Mouse (Mus musculus): Measurements from ENCODE around the gene Sel1l2. TPM values are rescaled to one million over a fixed set of nuclear protein-coding genes. Genes with fewer than 3 reads are reported as not detected.
A peak's percentile ranks its signal among the peaks of the same experiment; 100 is the strongest.

Gene Sel1l2
- not detected in 2 replicates for polyA plus RNA-seq (2015; fragmentation: Nextera tagmentation; extraction: Ambion mirVana)

GRCm38 (mm10) chr2:140389525-140389924 is at the start of gene Sel1l2:
Gene Sel1l2 (minus strand): TSS chr2:140389706.
- Histone ChIP-seq H3K36me3 (replicated peaks) (no peaks in the 10 kb centered on the region), H3K9ac (no peak within 1 kb of the TSS), H3K27ac (no peak within 1 kb of the TSS), H3K4me2 (no peak within 1 kb of the TSS), H3K4me3 (no peak within 1 kb of the TSS), H3K9me3 (no peaks in the 10 kb centered on the region), H3K4me1 (no peaks in the 10 kb centered on the region), H3K27me3 (replicated peaks) (no peaks in the 10 kb centered on the region)
- WGBS, result 27% methylated on average over 4 of the region's 4 CpGs
- no peak for ATAC-seq (replicated peaks)

- H3K9ac ChIP-seq, result no peak overlapping the region
- no peak for ATAC-seq (replicated peaks)
- H3K4me2 ChIP-seq, result no peak overlapping the region
- whole genome bisulfite sequencing, result 83% methylated on average over 4 of the region's 4 CpGs
- no peaks in the 10 kb centered on the region for H3K27me3 ChIP-seq (replicated peaks)
- H3K36me3 ChIP-seq (replicated peaks), result no peaks in the 10 kb centered on the region
- H3K4me1 ChIP-seq, result no peaks in the 10 kb centered on the region
- H3K9me3 ChIP-seq, result no peaks in the 10 kb centered on the region
- H3K4me3 ChIP-seq, result no peak overlapping the region
- no peak overlapping the region for H3K27ac ChIP-seq
Measured at GRCm38 (mm10) chr2:140439081-140439480, 49.6 kb upstream of the Sel1l2 start.

GRCm38 (mm10) chr2:140427283-140427682 is 37.8 kb upstream of the Sel1l2 start:
- H3K36me3 ChIP-seq (replicated peaks), result no peaks in the 10 kb centered on the region
- peak; percentile 52 for ATAC-seq (replicated peaks)
- no peaks in the 10 kb centered on the region for H3K4me1 ChIP-seq
- H3K4me2 ChIP-seq, result no peak overlapping the region
- H3K9ac ChIP-seq, result no peak overlapping the region
- no peaks in the 10 kb centered on the region for H3K27me3 ChIP-seq (replicated peaks)
- no peak overlapping the region for H3K27ac ChIP-seq
- no peak overlapping the region for H3K4me3 ChIP-seq
- 21% methylated on average over 4 of the region's 4 CpGs for WGBS
- no peaks in the 10 kb centered on the region for H3K9me3 ChIP-seq

GRCm38 (mm10) chr2:140425844-140426243 is 36.3 kb upstream of the Sel1l2 start:
- Histone ChIP-seq H3K4me3 (no peak overlapping the region), H3K27ac (no peak overlapping the region), H3K36me3 (replicated peaks) (no peaks in the 10 kb centered on the region), H3K4me1 (no peaks in the 10 kb centered on the region), H3K4me2 (no peak overlapping the region), H3K9ac (no peak overlapping the region), H3K9me3 (no peaks in the 10 kb centered on the region), H3K27me3 (replicated peaks) (no peaks in the 10 kb centered on the region)
- no peak for ATAC-seq (replicated peaks)

GRCm38 (mm10) chr2:140395744-140396231 is 6.3 kb upstream of the Sel1l2 start:
- H3K9ac ChIP-seq, result peak overlapping the region; percentile 71
- peak overlapping the region; percentile 83 for H3K27ac ChIP-seq
- H3K4me1 ChIP-seq, result peaks cover 11% of the 10 kb centered on the region
- peak; percentile 81 for ATAC-seq (replicated peaks)
- under 1% methylated on average over 40 of the region's 58 CpGs for WGBS
- peak overlapping the region; percentile 79 for H3K4me3 ChIP-seq
- no peaks in the 10 kb centered on the region for H3K36me3 ChIP-seq (replicated peaks)
- H3K27me3 ChIP-seq (replicated peaks), result no peaks in the 10 kb centered on the region
- peak overlapping the region; percentile 81 for H3K4me2 ChIP-seq
- H3K9me3 ChIP-seq, result no peaks in the 10 kb centered on the region

GRCm38 (mm10) chr2:140395179-140395578 is 5.7 kb upstream of the Sel1l2 start, which contains the start of gene Macrod2:
Gene Macrod2 (plus strand): TSS chr2:140395309.
- peak within 1 kb of the TSS; percentile 83 for H3K27ac ChIP-seq
- peak; percentile 99 for ATAC-seq (replicated peaks)
- no peaks in the 10 kb centered on the region for H3K9me3 ChIP-seq
- H3K4me3 ChIP-seq, result peak within 1 kb of the TSS; percentile 79
- H3K4me2 ChIP-seq, result peak within 1 kb of the TSS; percentile 81
- H3K4me1 ChIP-seq, result peaks cover 11% of the 10 kb centered on the region
- H3K27me3 ChIP-seq (replicated peaks), result no peaks in the 10 kb centered on the region
- no peaks in the 10 kb centered on the region for H3K36me3 ChIP-seq (replicated peaks)
- WGBS, result under 1% methylated on average over 47 of the region's 47 CpGs
- peak within 1 kb of the TSS; percentile 71 for H3K9ac ChIP-seq

- H3K4me3 ChIP-seq, result no peak overlapping the region
- H3K4me1 ChIP-seq, result no peaks in the 10 kb centered on the region
- WGBS, result 84% methylated on average over 1 of the region's 1 CpGs
- no peaks in the 10 kb centered on the region for H3K27me3 ChIP-seq (replicated peaks)
- no peaks in the 10 kb centered on the region for H3K36me3 ChIP-seq (replicated peaks)
- H3K9ac ChIP-seq, result no peak overlapping the region
- H3K4me2 ChIP-seq, result no peak overlapping the region
- ATAC-seq (replicated peaks), result no peak
- H3K9me3 ChIP-seq, result no peaks in the 10 kb centered on the region
- no peak overlapping the region for H3K27ac ChIP-seq
Measured at GRCm38 (mm10) chr2:140364804-140365203, 24.7 kb downstream of the Sel1l2 start.

GRCm38 (mm10) chr2:140359905-140360304 is 29.6 kb downstream of the Sel1l2 start:
- Histone ChIP-seq H3K27ac (no peak overlapping the region), H3K4me2 (no peak overlapping the region), H3K4me3 (no peak overlapping the region), H3K9me3 (no peaks in the 10 kb centered on the region), H3K36me3 (replicated peaks) (no peaks in the 10 kb centered on the region), H3K27me3 (replicated peaks) (no peaks in the 10 kb centered on the region), H3K9ac (no peak overlapping the region), H3K4me1 (no peaks in the 10 kb centered on the region)
- ATAC-seq (replicated peaks), result no peak
- WGBS, result 68% methylated on average over 2 of the region's 2 CpGs

- ATAC-seq (replicated peaks), result no peak
- H3K4me3 ChIP-seq, result no peak overlapping the region
- 89% methylated on average over 7 of the region's 7 CpGs for WGBS
- no peak overlapping the region for H3K4me2 ChIP-seq
- H3K27me3 ChIP-seq (replicated peaks), result no peaks in the 10 kb centered on the region
- no peak overlapping the region for H3K27ac ChIP-seq
- no peaks in the 10 kb centered on the region for H3K9me3 ChIP-seq
- no peaks in the 10 kb centered on the region for H3K4me1 ChIP-seq
- no peaks in the 10 kb centered on the region for H3K36me3 ChIP-seq (replicated peaks)
- H3K9ac ChIP-seq, result no peak overlapping the region
Measured at GRCm38 (mm10) chr2:140342394-140342793, 47.1 kb downstream of the Sel1l2 start.

- Histone ChIP-seq H3K4me2 (no peak overlapping the region), H3K36me3 (replicated peaks) (no peaks in the 10 kb centered on the region), H3K9me3 (no peaks in the 10 kb centered on the region), H3K4me1 (no peaks in the 10 kb centered on the region), H3K27ac (no peak overlapping the region), H3K27me3 (replicated peaks) (no peaks in the 10 kb centered on the region), H3K9ac (no peak overlapping the region), H3K4me3 (no peak overlapping the region)
- WGBS, result 76% methylated on average over 5 of the region's 5 CpGs
- ATAC-seq (replicated peaks), result no peak
Measured at GRCm38 (mm10) chr2:140330508-140331306, 58.8 kb downstream of the Sel1l2 start.

GRCm38 (mm10) chr2:140302976-140303708 is 86.4 kb downstream of the Sel1l2 start:
- 80% methylated on average over 3 of the region's 3 CpGs for WGBS
- H3K36me3 ChIP-seq (replicated peaks), result no peaks in the 10 kb centered on the region
- H3K4me1 ChIP-seq, result no peaks in the 10 kb centered on the region
- no peaks in the 10 kb centered on the region for H3K9me3 ChIP-seq
- H3K9ac ChIP-seq, result no peak overlapping the region
- no peak for ATAC-seq (replicated peaks)
- no peak overlapping the region for H3K4me2 ChIP-seq
- no peak overlapping the region for H3K4me3 ChIP-seq
- no peaks in the 10 kb centered on the region for H3K27me3 ChIP-seq (replicated peaks)
- no peak overlapping the region for H3K27ac ChIP-seq

GRCm38 (mm10) chr2:140297155-140297554 is 92.4 kb downstream of the Sel1l2 start:
- H3K4me1 ChIP-seq, result no peaks in the 10 kb centered on the region
- no peaks in the 10 kb centered on the region for H3K9me3 ChIP-seq
- no peaks in the 10 kb centered on the region for H3K27me3 ChIP-seq (replicated peaks)
- no peak for ATAC-seq (replicated peaks)
- no peak overlapping the region for H3K27ac ChIP-seq
- no peak overlapping the region for H3K4me3 ChIP-seq
- no peak overlapping the region for H3K4me2 ChIP-seq
- H3K36me3 ChIP-seq (replicated peaks), result no peaks in the 10 kb centered on the region
- WGBS, result 33% methylated on average over 4 of the region's 4 CpGs
- no peak overlapping the region for H3K9ac ChIP-seq

All from midbrain, embryonic 15.5 days (tissue).